Comparison of ENCODE assay signal across 10 mouse cellular contexts in genomic region chr10:73564216-73564615, GRCm38 (mm10).
DNase-seq lines count a peak whose midpoint lies in the region; ATAC-seq and TF ChIP-seq lines count a peak whose summit lies in the region.
"Had no signal": no experiment of that assay in that cellular context is flagged by ENCODE, and none has a peak within 500 bp of the region (broad histone marks: within the 10 kb centered on the region; RNA-seq: fewer than 3 reads in every experiment).

No protein-coding gene starts in this region.

- H3K36me3 ChIP-seq in E14TG2a.4 (ENCODE audit: insufficient read depth, low read length), result no peaks in the 10 kb centered on the region
- H3K36me3 ChIP-seq: limb, embryonic 13.5 days had no signal

- H3K27me3 ChIP-seq in E14TG2a.4 (ENCODE audit: insufficient read depth, low read length), result no peaks in the 10 kb centered on the region
- H3K27me3 ChIP-seq: CH12.LX; limb, embryonic 13.5 days had no signal

- no peaks in the 10 kb centered on the region for H3K4me1 ChIP-seq in E14TG2a.4 (replicated peaks; ENCODE audit: low read depth, low read length)
- H3K4me1 ChIP-seq: limb, embryonic 13.5 days had no signal

- H3K4me3 ChIP-seq in E14TG2a.4 (replicated peaks; ENCODE audit: low read length), result no peak overlapping the region
- H3K4me3 ChIP-seq: limb, embryonic 13.5 days had no signal

- ATAC-seq in erythroid progenitor cell, adult 5-6 weeks (replicated peaks; ENCODE audit: low FRiP score, poor library complexity, severe bottlenecking), result no peak

- DNase-seq in gastrocnemius, postnatal 10 days, result peak; percentile 5
- no peak for DNase-seq in gastrocnemius, adult 18-20 months (ENCODE audit: low spot score)
- DNase-seq in cerebellum, adult 9-10 months, result peak; percentile 28
- DNase-seq in layer of hippocampus, postnatal 10 days (ENCODE audit: low spot score in 2 of 2), result peak; percentile 15 to 33
- DNase-seq in gastrocnemius, postnatal 14 days, result no peak
- DNase-seq in spleen, postnatal 36 days (ENCODE audit: low spot score in 2 of 2), result no peak

- H3K9me3 ChIP-seq in E14TG2a.4 (ENCODE audit: low read length), result no peaks in the 10 kb centered on the region
- H3K9me3 ChIP-seq: limb, embryonic 13.5 days had no signal

- intact Hi-C loops in gastrocnemius, postnatal 14 days (cut with DNase I; ENCODE audit: low total_unique reads), result loop anchor here (10.0 kb wide), 1 partner anchor 641 kb away; no protein-coding TSS in a partner anchor

- peak; percentile 82 for TF ChIP-seq CTCF in E14TG2a.4 (conservative IDR thresholded peaks at IDR 0.05; ENCODE audit: low read length)

Comparison
In these comparisons a context has a peak if more than half of its experiments do, and no peak if none do; other contexts are left out.
1. DNase-seq: peak in gastrocnemius, postnatal 10 days (single experiment), cerebellum, adult 9-10 months (single experiment) and layer of hippocampus, postnatal 10 days (2 of 2); none in gastrocnemius, adult 18-20 months (single experiment), gastrocnemius, postnatal 14 days (single experiment) and spleen, postnatal 36 days (0 of 2).